Mouse (Mus musculus) layer of hippocampus, postnatal 25 days (tissue): ENCODE results near the gene Cep78. TPM values are rescaled to one million over a fixed set of nuclear protein-coding genes. Genes with fewer than 3 reads are reported as not detected.

Source experiments
- DNase-seq, 2 experiments: peaks; one replicate each; pipeline ENCODE4 v3.0.0; 2022; ENCODE audit warnings: mixed read lengths in 2 of 2, low spot score in 1 of 2; ENCODE audit errors: extremely low spot score in 1 of 2
- total RNA-seq, 2 experiments: library from RNA; stranded (reverse); gene quantifications; 2 replicates each; pipeline ENCODE4 v1.2.3; 2021

Cep78 gene
- total RNA-seq, 2 experiments from 2014 or later, result 10.0 to 11.2 TPM

DNA sequence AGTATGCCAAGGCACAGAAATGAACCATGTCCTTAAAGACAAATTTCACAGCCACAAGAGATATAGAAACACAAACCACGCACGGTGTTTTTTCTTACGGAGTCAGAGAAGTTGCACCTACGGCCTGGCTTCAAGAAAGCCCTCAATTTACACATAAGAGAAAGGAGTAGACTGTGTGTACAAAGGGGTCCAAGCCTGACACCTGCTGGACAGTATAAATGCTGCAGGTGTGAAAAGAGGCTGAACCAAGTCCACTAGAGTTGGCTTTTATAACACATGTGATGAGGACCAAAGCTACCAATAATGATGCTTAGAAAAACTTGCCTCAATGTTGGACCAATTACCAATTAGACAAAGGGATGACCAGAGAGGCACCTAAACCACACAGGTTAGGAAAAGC lies 2.9 kb downstream of the Cep78 start:
- DNase-seq, result peak in 1 of 2 experiments; percentile 55

DNA sequence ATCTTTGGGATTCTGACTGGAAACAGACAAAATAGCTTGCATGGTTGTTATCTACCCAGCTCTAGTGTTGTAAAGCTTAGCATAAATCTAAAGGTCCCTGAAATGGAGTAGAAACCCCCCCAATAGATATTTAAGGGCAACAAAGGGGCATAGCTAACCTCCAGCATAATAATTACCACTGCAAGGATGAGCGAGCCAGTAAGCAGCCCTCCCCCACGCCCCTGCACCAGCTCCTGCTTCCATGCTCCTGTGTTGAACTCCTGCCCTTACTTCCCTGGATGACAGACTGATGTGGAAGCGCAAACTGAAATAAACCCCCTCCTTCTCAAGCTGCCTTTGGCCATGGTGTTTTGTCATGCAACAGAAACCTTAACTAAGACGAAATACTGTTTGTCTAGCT lies 11.4 kb downstream of the Cep78 start:
- DNase-seq, result no peak

- no peak for DNase-seq
These were observed 19.7 kb downstream of the Cep78 start for GRCm38 (mm10) chr19:15965082-15965481.

DNA sequence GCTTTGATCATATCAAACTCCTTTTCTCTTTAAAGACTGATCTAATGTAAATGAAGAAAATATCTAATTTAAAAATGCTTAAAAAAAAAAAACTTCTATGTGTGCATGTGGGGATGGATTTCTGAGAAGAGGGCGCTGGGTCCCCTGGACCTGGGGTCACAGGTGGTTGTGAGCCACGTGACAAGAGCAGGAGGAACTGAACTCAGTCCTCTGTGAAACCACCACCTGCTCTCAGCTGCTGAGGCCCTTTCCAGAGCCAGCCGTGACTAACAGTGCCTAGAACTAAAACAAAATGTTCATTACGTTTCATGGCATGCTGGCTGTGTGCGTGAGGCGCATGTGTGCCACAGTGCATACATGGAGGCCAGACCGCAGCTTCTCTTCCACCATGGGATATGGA lies 20.3 kb downstream of the Cep78 start:
- DNase-seq, result no peak

GRCm38 (mm10) chr19:15963011-15963695 lies 21.6 kb downstream of the Cep78 start:
- DNase-seq, result no peak

DNA sequence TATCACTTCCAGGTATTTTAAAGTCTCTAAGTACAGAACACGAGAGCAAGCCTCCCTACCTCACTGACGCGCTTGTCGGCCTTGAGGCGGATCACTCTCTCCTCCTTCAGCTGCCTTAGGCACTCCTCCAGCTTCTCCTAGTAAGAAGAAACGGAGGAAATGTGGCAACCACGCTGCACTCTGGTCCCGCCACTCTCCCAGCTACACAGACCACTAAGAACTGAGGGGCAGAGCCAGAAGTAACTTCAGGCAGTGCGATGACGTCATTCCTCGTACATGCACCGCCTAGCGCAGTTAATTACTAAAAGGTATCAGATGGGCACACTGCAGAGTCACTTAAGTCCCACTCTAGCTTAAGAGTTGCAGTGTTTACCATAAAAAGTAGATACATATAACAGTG lies 22.5 kb downstream of the Cep78 start:
- no peak for DNase-seq

- no peak for DNase-seq
These were observed 34.6 kb downstream of the Cep78 start for GRCm38 (mm10) chr19:15950225-15950624.

- no peak for DNase-seq
These were observed 35.9 kb downstream of the Cep78 start for GRCm38 (mm10) chr19:15948867-15949266.

- no peak for DNase-seq
These were observed 36.4 kb downstream of the Cep78 start for GRCm38 (mm10) chr19:15948426-15948825.

DNA sequence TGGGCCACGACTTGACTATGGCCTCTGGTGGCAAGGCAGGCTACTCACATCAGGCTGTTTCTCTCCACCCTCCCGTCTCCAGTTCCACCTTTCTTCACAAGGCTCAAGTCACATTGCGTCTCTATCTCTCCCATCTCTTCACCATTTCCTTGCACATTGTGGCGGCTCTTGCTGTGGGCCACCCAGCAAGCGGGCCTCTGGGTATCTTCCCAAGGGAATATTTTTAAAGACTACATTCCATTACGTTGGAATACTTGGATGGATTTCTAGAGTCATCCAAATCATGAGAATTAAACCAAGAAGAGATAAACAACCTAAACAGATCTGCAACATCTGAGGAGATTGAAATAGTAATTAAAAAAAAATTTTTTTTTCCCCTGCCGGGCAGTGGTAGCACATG lies 37.6 kb downstream of the Cep78 start, which contains the start of gene Psat1:
Gene Psat1, minus strand, starts transcription at position 101 of the 400 bp plus-strand sequence.
- DNase-seq, result no peak

DNA sequence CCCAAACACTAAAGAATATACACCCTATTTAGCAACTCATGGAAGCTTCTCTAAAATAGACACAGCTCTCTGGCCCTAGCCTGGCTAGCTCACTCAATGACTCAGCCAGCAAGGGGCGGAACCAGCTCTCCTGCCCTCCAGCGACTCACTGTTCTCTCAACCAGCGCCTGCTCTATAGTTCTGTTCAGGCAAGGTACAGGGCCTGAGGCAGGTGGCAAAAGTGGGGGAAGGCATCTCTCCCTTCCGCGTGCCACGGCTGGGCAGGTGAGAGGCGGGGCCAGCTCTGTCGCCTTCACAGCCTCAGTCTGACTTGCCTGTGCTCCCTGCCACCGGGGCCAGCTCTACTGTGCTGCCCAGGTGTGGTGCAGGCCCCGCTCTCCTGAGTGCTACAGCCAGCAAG lies 38.1 kb downstream of the Cep78 start:
- DNase-seq, result no peak

DNA sequence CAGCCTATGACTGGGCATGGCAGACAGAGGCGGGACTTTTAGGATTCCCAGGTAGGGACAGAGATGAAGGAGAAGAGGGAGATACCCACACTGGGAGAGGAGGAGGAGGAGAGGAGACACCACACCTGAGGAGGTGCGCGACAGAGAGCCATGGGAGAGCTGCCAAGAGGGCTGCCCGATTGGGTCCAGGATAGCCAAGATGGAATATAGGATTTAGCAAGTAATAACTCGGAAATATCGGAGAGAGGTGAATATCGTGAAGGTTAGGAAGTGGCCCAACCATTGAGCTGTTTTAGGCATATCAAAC lies 41.7 kb downstream of the Cep78 start:
- no peak for DNase-seq

GRCm38 (mm10) chr19:15942421-15943116 lies 42.2 kb downstream of the Cep78 start:
- DNase-seq, result no peak

GRCm38 (mm10) chr19:15941399-15941798 lies 43.4 kb downstream of the Cep78 start:
- DNase-seq, result no peak

- DNase-seq, result peak in 1 of 2 experiments; percentile 64
These were observed 59.1 kb downstream of the Cep78 start for GRCm38 (mm10) chr19:15925719-15926045.

DNA sequence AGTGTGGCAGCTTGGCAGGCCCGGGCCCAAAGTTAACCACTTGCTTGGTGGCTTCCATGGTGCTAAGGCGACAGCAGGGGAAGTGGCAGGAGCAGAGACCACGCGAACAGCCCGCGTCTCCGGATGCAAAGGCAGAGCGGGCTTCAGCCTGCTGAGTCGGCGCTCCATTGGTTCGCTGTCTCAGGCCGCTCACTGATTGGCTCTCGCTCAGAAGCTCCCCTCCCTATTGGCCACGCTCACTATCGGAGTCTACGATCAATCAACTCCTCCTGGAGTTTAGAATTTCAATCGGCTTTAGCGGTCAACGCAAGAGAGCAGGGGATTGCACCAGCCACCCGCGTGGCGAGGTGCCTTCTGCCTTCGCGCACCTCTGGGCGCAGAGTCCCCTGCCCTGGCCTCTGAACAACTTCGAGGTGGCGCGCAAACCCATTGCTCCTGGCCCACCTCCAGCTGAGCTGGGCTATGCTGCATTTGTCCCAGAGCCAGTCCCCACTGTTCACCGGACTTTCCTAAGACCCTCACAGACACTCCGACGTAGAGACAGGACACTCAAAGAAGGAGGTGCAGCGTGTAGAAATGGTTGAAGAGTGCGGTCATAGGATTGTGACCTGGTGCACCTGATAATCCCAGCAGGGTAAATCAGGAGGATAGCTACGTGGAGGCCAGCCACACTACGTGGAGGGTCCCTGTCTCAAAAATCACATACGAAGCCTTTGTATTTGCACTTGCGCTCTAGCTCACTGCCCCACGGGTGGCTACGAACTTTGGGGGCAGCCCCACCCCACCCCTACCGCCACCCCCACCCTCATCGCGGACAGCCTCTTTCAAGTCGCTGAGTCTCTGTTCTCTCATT lies 59.7 kb downstream of the Cep78 start:
- peak; percentile 66 to 67 for DNase-seq

GRCm38 (mm10) chr19:15924181-15924865 lies 60.5 kb downstream of the Cep78 start:
- DNase-seq, result peak; percentile 40

DNA sequence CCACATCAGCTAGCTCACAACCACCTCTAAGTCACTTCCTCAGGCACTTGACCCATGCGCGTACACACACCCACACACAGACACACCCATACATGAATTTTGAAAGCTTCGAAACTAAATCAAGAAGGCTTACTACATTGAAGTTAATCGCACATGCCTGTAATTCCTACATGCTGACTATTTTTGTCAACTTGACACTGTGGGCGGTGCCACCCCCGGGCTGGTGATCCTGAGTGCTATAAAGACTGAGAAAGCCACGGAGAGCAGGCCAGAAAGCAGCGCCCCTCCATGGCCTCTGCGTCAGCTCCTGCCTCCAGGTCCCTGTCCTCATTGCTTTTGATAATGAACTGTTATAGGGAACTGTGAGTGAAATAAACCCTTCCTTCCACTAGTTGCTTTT lies 61.4 kb downstream of the Cep78 start:
- peak in 1 of 2 experiments; percentile 11 for DNase-seq

- no peak for DNase-seq
These were observed 65.5 kb downstream of the Cep78 start for GRCm38 (mm10) chr19:15919336-15919735.

DNA sequence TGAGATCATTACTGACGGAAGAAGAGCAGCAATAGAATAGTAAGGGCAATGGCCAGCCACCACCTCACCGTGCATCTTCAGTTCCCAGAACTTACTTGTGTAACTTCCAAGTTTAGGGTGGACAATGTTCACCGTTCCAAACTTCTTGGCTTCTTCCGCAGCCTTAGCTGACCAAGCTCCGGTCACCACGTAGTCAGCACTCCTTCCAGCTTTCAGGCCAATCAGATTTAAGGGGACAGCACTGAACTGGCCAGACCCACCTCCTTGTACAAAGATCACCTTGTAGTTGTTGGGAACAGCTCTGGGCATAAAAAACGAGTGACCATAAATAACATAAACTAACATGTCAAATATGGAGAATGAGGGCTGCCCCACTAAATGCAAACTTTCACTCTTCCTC lies 66.7 kb downstream of the Cep78 start:
- no peak for DNase-seq
